11 mouse cellular contexts compared by ENCODE assay signal in the genomic region with DNA sequence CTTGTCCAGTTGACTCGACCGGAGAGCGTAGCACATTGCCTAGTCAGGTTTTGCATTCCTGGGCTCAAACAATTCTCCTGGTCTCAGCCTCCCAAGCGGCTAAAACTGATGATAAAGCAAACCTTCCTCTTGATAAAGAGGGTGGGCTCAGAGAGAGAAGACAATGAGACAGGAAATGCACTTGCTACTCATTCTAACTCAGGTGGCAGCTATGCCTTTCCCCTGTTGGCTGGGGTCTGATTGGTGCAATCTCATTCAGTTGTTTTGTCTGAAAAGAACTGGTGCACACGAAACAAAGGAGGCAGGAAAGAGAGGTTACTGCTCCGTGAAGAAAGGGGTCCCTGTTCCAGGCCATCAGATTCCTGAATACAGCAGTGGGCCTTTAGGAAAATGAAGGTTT.
"Had no signal": no experiment of that assay in that cellular context is flagged by ENCODE, and none has a peak within 500 bp of the region (broad histone marks: within the 10 kb centered on the region; RNA-seq: fewer than 3 reads in every experiment).

No protein-coding gene starts in this region.

- DNase-seq: gastrocnemius, postnatal 14 days; gastrocnemius, postnatal 36 days; heart, adult 18-20 months; heart, postnatal 10 days; kidney, adult 11 months; kidney, adult 2 months; kidney, adult 9 months; kidney, postnatal 14 days; kidney, postnatal 36 days; liver; liver, embryonic 13.5 days had no signal
